Mouse (Mus musculus) cortical plate, adult 2 months (tissue): ENCODE measurements around the gene Fam89a.

Experiments
- CTCF ChIP-seq: fragments of 200-500 bp; IDR thresholded peaks from 2 replicates; pipeline ENCODE4 v1.5.1; 2011; ENCODE audit warnings: mild to moderate bottlenecking, control low read depth, low read length; ENCODE audit not compliant: insufficient read depth; ENCODE audit errors: extremely low read depth
- POLR2A ChIP-seq: fragments of 200-500 bp; IDR thresholded peaks from 2 replicates; pipeline ENCODE4 v1.6.1; 2011; ENCODE audit warnings: mild to moderate bottlenecking, low read length, control low read depth; ENCODE audit not compliant: insufficient read depth; ENCODE audit errors: extremely low read depth

DNA sequence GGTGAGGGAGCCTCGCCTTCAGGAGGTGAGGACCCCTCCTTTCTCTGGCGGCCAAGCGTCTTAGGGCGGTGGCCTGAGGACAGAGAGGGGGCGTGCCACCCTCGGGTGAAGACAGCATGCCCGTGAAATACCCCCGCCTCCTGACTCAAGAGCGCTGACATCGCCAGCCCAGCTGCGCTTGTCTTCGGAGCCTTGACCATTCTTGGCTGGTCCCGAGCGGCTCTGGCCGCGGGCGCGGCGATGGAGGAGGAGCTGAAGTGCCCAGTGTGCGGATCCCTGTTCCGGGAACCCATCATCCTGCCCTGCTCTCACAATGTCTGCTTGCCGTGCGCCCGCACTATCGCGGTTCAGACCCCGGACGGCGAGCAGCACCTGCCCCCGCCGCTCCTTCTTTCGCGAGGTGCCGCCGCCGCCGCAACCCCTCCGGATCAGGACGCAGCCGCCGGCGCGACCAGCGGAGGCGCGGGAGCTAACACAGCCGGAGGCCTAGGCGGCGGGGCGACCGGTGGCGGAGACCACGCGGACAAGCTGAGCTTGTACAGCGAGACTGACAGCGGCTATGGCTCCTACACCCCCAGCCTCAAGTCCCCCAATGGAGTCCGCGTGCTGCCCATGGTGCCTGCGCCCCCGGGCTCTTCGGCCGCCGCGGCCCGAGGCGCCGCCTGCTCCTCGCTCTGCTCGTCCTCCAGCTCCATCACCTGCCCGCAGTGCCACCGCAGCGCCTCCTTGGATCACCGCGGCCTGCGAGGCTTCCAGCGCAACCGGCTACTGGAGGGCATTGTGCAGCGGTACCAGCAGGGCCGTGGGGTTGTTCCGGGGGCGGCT lies 42.2 kb upstream of the Fam89a start:
- TF ChIP-seq POLR2A (no peak), CTCF (no peak)
